Mouse (Mus musculus): ENCODE measurements around the gene Ptges. TPM values are rescaled to one million over a fixed set of nuclear protein-coding genes. Genes with fewer than 3 reads are reported as not detected.

The Ptges gene
- total RNA-seq, 2 experiments from 2014 or later, result 7.4 to 9.0 TPM

DNA sequence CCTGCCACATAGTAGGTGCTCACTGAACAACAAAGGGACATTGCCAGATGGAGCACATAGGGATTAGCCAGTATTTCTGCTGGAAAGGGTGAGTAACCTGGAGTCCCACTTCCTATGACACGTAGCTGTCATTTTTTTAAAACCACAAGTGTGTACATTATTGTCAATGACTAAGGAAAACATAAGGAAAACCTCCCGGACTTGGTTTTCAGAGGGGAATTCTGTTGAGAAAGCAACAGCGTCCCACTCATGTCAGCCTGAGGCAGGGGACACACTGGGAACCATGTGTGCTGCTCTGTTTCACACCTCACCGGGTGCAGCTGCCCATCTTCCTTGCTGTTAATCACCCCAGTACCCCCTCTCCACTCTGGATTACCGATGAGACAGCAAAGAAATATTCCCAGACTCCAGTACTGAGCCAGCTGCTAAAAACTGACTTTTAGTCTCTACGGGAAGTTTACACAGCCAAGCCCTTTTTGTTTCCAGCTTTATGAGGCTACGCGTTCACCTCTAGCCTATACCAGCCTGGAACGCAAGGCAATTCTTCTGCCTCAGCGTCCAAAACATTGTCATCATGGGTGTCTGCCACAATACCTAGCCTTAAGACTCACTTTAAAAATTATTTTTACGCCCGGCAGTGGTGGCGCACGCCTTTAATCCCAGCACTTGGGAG lies 30.1 kb downstream of the Ptges start:
- DNase-seq, result no peak

DNA sequence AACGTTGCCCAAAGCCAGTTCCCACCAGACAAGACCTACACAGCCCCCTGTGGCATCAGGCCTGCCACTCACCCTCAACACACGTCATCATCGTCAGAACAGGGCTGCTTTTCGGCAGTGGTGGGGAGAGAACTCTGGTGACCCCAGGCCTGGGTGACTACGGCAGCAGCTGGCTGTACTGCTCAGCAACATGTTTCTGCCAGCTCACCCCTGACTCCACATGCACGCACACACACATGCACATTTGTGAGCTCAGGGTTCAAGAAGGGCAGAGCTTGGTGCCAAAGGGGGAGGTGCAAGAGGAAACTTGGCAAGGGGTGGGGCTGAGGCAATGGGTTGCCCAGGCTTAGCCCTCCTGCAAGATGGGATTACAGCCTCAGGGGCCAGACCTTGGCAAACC lies 32.4 kb downstream of the Ptges start:
- no peak for DNase-seq

DNA sequence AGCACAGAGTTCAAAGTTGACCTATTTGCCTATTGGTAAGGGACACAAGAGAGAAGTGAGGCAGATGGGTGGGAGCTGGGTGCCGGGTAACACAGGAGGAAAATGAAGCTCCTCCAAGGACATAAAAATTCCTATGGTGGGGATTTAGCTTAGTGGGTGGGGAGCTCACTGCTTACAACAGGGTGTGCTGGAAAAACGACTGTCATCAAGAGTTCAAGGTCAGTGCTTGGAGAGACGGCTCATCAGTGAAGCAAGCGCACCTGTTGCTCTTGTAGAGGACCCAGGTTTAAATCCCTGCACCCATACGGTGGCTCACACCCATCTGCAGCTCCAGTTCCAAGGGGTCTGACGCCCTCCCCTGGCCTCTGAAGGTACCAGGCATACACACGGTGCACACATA lies 35.7 kb downstream of the Ptges start:
- no peak for DNase-seq

DNA sequence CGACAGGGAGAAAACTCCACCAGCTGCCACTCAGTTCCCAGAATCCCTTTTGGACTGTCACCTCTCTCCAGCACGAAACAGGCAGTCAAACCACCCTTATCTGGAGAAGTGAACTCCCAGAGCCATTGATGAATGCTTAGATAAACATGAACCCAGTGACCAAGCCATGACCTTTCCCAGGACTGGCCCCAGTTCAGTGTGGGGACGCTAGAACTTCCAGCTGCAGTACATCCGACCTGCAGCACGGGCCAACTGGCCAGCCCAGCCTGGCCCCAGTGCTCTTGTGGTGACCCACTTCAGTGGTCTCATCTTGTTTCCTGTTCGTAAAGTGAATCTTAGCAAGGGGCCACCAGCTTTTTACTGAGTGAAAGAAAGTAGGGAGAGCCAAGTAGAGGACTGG lies 36.3 kb downstream of the Ptges start:
- DNase-seq, result no peak

DNA sequence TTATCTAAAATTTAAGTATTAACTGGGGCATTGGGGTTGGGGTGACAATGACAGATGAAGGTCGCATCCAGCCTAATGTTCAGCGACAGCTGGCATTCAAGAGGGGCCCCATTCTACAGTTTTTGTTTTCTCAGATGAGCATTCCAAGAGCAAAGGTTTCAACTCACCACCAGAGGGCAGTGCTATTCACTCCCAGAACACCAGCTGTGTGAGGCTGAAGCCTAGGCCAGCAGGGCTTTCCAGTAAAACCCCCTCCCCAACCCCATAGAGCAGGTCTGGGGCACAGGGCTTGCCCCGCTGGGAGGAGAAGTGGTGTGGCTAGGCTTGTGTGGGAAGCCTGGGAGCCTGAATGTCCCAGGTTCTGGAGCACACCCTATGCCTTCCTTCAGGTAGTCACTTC lies 38.7 kb downstream of the Ptges start:
- DNase-seq, result peak; percentile 41

DNA sequence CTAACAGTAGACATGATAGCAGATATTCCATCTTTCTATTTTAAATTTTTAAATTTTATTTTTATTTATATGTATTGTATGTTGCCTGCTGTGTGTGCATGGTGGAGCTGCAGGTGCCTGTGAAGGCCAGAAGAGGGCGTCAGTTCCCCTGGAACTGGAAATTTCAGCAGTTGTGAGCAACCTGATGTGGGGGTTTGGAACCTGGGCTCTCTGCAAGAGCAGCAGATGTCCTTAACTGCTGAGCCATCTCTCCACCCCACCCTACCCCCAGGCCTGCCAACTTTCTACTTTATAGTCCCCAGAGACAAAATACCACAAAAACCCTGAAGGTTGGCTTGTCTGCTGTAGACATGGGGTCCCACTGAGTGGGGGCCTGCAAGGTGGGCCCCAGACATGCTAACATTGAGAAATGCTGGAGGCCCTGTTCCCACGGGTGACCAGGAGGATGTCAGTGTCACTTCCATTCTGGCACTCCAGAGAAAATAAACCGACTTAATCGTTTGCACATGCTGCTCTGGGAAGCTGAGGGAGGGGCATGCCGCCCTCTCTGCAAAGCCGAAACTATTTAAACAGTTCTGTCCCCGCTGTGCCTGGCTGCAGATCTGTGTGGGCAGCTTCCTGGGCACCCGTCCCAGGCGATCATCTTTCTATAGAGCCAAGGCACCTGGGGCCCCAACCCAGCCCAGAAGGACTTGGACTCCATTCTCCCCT lies 44.1 kb downstream of the Ptges start:
- peak; percentile 63 for DNase-seq

- no peak for DNase-seq
Observed at GRCm38 (mm10) chr2:30884852-30885373, 44.8 kb downstream of the Ptges start.

- DNase-seq, result no peak
Observed at GRCm38 (mm10) chr2:30881215-30881614, 48.4 kb downstream of the Ptges start.

GRCm38 (mm10) chr2:30879481-30879880 lies 50.2 kb downstream of the Ptges start:
- DNase-seq, result no peak

DNA sequence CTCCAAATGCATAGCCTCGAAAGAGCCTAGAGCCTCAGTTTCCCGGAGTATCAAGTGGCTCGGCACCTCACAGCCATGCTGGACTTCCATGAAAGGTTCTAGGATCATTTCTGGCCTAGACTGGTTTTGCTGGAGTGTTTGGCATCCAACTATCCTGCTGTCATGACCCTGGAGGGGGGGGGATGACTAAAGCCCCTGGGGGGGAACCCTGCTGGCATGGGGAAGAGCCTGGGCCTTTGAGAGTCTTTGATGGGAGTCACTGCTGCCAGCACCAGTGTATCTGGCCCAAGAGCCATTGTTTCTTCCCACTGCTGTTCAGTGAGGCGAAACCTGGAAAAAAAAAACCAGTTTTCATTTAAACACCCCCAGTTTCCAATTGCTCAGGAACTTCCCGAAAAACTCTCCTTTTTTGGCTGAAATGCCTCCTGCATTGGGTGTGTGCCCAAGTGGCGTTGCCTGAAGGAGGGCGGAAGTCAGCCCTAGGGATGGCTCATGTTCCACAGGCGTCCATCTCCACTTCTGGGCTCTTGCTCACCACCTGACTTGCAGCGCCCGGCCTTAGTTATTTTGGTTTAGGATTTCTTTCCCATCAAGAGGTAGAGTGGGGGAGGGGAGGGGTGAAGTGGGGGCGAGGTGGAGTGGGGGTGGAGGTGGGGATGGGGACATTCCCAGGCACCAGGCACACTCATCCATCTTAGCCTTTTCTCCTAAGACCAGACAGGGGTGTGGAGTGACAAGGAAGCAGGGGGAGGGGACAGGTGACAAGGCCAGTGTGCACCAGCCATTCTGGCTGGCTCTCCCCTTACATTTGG lies 53.8 kb downstream of the Ptges start:
- peak; percentile 56 for DNase-seq

GRCm38 (mm10) chr2:30875096-30875495 lies 54.6 kb downstream of the Ptges start:
- DNase-seq, result no peak

GRCm38 (mm10) chr2:30874445-30874844 lies 55.2 kb downstream of the Ptges start:
- no peak for DNase-seq

DNA sequence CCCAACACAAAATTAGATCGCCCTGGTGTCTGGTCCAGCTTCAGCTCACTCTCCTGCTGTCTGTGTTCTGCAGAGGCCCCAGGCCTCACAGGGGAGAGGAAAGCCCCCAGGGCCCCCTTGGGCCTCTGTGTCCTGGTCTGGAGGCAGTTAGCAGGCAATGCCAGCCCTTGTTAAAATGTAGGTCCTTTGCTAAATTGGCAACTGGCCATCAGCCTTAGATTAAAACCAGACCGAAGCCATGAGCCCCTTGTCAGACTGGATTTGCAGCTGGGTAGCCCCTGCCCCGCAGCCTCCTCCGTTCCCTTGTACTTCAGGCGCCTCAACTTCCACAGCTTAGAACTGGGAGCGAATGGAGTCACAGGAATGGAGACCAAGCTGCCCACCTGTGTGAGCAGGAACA lies 57.0 kb downstream of the Ptges start:
- no peak for DNase-seq

GRCm38 (mm10) chr2:30870863-30871262 lies 58.8 kb downstream of the Ptges start:
- peak; percentile 48 for DNase-seq

DNA sequence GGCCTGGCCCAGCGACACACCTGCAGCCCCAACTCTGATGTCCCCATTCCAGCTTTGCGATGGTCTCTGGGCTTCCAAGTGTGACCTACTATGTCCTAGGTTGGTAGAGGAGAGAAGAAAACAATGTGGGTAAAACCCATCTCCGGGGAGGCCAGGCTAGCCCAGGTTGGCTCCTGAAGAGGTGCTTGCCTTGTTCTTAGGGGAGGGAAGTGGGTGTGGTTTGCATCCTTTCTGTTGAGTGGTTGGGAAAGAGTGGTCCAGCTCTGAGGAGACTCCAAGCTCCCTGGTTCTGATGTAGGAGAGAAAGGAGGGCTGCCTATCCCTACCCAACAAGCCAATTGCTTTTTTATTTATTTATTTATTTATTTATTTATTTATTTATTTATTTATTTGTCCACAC lies 64.2 kb downstream of the Ptges start:
- DNase-seq, result no peak

GRCm38 (mm10) chr2:30864968-30865381 lies 64.7 kb downstream of the Ptges start:
- DNase-seq, result peak; percentile 45

DNA sequence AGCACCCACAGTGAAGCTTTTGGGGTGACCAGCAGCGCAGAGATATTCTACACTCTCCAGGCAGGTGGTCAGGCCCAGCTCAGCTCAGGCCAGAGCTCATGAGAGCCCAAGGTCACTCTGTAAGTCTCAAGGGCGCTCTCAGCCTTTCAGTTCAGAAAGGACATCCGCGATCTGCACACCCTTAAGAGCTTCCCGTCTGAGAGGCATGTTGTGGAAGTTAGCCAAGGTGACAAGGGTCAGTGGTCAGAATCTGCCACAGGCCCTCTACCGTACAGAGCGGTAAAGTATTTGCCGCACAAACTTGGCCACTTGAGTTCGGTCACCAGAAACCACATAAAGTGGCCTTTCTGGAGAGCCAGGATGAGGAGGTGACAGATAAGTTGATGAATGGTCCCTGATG lies 66.1 kb downstream of the Ptges start:
- DNase-seq, result no peak

GRCm38 (mm10) chr2:30862081-30862480 lies 67.6 kb downstream of the Ptges start:
- DNase-seq, result no peak

DNA sequence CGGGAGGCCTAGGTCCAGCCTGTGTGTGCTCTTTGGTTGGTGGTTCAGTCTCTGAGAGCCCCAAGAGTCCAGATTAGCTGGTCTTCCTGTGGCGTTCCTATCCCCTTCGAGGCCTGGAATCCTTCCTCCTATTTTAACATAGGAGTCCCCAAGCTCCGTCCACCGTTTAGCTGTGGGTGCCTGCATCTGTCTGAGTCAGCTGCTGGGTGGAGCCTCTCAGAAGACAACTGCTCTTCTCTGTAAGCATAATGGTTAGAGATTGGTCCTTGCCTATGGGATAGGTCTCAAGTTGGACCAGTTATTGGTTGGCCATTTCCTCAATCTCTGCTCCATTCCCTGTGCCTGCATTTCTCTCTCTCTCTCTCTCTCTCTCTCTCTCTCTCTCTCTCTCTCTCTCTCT lies 69.9 kb downstream of the Ptges start:
- DNase-seq, result no peak

- no peak for DNase-seq
Observed at GRCm38 (mm10) chr2:30857076-30857475, 72.6 kb downstream of the Ptges start.

- no peak for DNase-seq
Observed at GRCm38 (mm10) chr2:30852771-30853313, 76.8 kb downstream of the Ptges start.

DNA sequence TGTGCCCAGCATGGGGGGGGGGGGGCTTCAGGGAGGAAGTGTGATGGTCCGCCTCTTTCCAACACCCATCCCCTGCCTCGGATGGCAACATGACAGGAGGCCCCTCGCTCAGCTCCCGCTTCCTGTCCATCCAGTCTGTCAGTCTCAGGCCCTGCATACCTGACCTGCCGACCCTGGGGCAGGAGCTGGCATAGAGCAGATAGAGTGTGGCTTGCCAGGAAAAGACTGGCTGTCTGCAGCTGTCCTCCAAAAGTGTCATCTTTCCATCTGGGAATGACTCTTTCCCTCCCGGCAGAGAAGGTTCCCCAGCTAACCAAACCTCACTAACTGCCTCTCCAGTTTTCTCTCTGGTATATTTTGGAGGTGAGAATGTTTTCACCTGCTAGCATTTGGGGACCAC lies 79.1 kb downstream of the Ptges start:
- no peak for DNase-seq

DNA sequence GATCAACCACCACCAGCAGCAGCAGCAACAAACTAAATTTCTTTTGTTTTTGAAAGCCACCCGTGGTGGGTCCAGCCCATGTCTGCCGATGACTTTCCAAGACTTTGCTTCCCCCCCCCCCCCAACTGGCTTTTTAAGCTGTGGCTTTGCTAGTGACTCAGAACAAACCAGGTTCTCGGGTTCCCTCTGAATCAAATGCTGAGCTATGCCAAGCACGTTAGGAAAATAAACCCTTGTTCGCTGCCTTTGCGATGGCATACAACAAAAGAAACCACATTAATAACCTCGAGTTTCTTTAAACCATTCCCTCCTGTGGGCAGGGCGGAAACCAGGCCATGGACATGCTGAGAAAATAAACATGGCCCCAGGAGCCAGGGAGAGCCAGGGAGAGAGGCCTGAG lies 81.5 kb downstream of the Ptges start:
- no peak for DNase-seq

All from gastrocnemius, postnatal 10 days (tissue).